Mouse (Mus musculus) cerebellum, postnatal 25 days (tissue): ENCODE data around the gene Gtf2ird1.

Experiments
- DNase-seq, 2 experiments: peaks; one replicate each; pipeline ENCODE4 v3.0.0; 2021; ENCODE audit warnings: mixed read lengths in 2 of 2

The Gtf2ird1 gene

GRCm38 (mm10) chr5:134442066-134442465, 14.4 kb downstream of the Gtf2ird1 start:
- no peak for DNase-seq

- no peak for DNase-seq
Measured at GRCm38 (mm10) chr5:134441105-134441504, 15.4 kb downstream of the Gtf2ird1 start.

- peak in 1 of 2 experiments; percentile 40 for DNase-seq
Measured at GRCm38 (mm10) chr5:134440098-134440497, 16.4 kb downstream of the Gtf2ird1 start.

- no peak for DNase-seq
Measured at GRCm38 (mm10) chr5:134439481-134439880, 17.0 kb downstream of the Gtf2ird1 start.

GRCm38 (mm10) chr5:134438676-134439425, 17.7 kb downstream of the Gtf2ird1 start:
- DNase-seq, result no peak

GRCm38 (mm10) chr5:134437459-134437827, 19.1 kb downstream of the Gtf2ird1 start:
- DNase-seq, result peak; percentile 57 to 70

GRCm38 (mm10) chr5:134436782-134437458, 19.6 kb downstream of the Gtf2ird1 start:
- no peak for DNase-seq

- peak; percentile 65 to 79 for DNase-seq
Measured at GRCm38 (mm10) chr5:134435836-134436331, 20.6 kb downstream of the Gtf2ird1 start.

GRCm38 (mm10) chr5:134433137-134433536, 23.4 kb downstream of the Gtf2ird1 start:
- DNase-seq, result no peak

- no peak for DNase-seq
Measured at GRCm38 (mm10) chr5:134430087-134430486, 26.4 kb downstream of the Gtf2ird1 start.

- no peak for DNase-seq
Measured at GRCm38 (mm10) chr5:134427664-134428063, 28.9 kb downstream of the Gtf2ird1 start.

- DNase-seq, result no peak
Measured at GRCm38 (mm10) chr5:134425601-134426000, 30.9 kb downstream of the Gtf2ird1 start.

GRCm38 (mm10) chr5:134423930-134424329, 32.6 kb downstream of the Gtf2ird1 start:
- DNase-seq, result peak; percentile 90 to 93

- DNase-seq, result no peak
Measured at GRCm38 (mm10) chr5:134423372-134423771, 33.1 kb downstream of the Gtf2ird1 start.

GRCm38 (mm10) chr5:134422265-134422925, 34.1 kb downstream of the Gtf2ird1 start:
- DNase-seq, result no peak

GRCm38 (mm10) chr5:134421061-134421460, 35.5 kb downstream of the Gtf2ird1 start:
- peak; percentile 61 to 71 for DNase-seq

- no peak for DNase-seq
Measured at GRCm38 (mm10) chr5:134419700-134420099, 36.8 kb downstream of the Gtf2ird1 start.

- peak in 1 of 2 experiments; percentile 40 for DNase-seq
Measured at GRCm38 (mm10) chr5:134418315-134419074, 38.0 kb downstream of the Gtf2ird1 start.

- no peak for DNase-seq
Measured at GRCm38 (mm10) chr5:134412341-134412740, 44.2 kb downstream of the Gtf2ird1 start.

- DNase-seq, result no peak
Measured at GRCm38 (mm10) chr5:134410307-134410836, 46.1 kb downstream of the Gtf2ird1 start.

- no peak for DNase-seq
Measured at GRCm38 (mm10) chr5:134409606-134410306, 46.8 kb downstream of the Gtf2ird1 start.

- DNase-seq, result no peak
Measured at GRCm38 (mm10) chr5:134408119-134408518, 48.4 kb downstream of the Gtf2ird1 start.
